Mouse (Mus musculus) C2C12 (cell line): ENCODE data around the gene Atf5.

Source experiments
- CTCF ChIP-seq: IDR thresholded peaks from one replicate; pipeline ENCODE4 v1.5.1; 2011; ENCODE audit not compliant: control insufficient read depth, insufficient read depth, insufficient read length
- MYOD1 ChIP-seq: IDR thresholded peaks from one replicate; pipeline ENCODE4 v1.6.1; 2011; ENCODE audit warnings: low read depth; ENCODE audit not compliant: control insufficient read depth, insufficient read length
- USF1 ChIP-seq: IDR thresholded peaks from one replicate; pipeline ENCODE4 v1.6.1; 2011; ENCODE audit warnings: low read depth, mild to moderate bottlenecking, control low read depth, moderate library complexity

- TF ChIP-seq CTCF (no peak), USF1 (no peak), MYOD1 (no peak)
Observed at GRCm38 (mm10) chr7:44815721-44816469, 563 bp downstream of the Atf5 start, which contains the start of the genes Nup62 and Il4i1.
